Comparison of ENCODE assay signal across 13 mouse cellular contexts in genomic region chr5:75011985-75012738, GRCm38 (mm10). TPM values are rescaled to one million over a fixed set of nuclear protein-coding genes. Genes with fewer than 3 reads are reported as not detected.
DNase-seq lines count a peak whose midpoint lies in the region; ATAC-seq and TF ChIP-seq lines count a peak whose summit lies in the region.
"Had no signal": no experiment of that assay in that cellular context is flagged by ENCODE, and none has a peak within 500 bp of the region (broad histone marks: within the 10 kb centered on the region; RNA-seq: fewer than 3 reads in every experiment).

No protein-coding gene starts in this region.

- peak; percentile 37 for DNase-seq in heart, adult 11 months
- no peak for DNase-seq in heart, adult 8-10 months (ENCODE audit: low spot score)
- DNase-seq in ZHBTc4 (ENCODE audit: low read depth, low spot score) = peak; percentile 22
- DNase-seq in forebrain, embryonic 11.5 days (ENCODE audit: low spot score) = no peak
- no peak for DNase-seq in limb, embryonic 14.5 days (ENCODE audit: low spot score)
- DNase-seq in adrenal gland, postnatal 36 days = no peak
- DNase-seq in right cerebral cortex, postnatal 36 days (ENCODE audit: low spot score in 2 of 2) = no peak
- no peak for DNase-seq in gastrocnemius, postnatal 10 days
- DNase-seq: adrenal gland, postnatal 10 days; right cerebral cortex, postnatal 14 days had no signal

- TF ChIP-seq POLR2A in limb, embryonic 14.5 days (IDR thresholded peaks at IDR 0.05; ENCODE audit: borderline replicate concordance, extremely low read depth, insufficient read depth, insufficient read length) = no peak

- no peaks in the 10 kb centered on the region; the same call in 1 of the 2 replicates for H3K36me3 ChIP-seq in forebrain, embryonic 11.5 days (ENCODE audit: control insufficient read depth, insufficient read depth, low read length)
- H3K36me3 ChIP-seq in limb, embryonic 14.5 days (ENCODE audit: control insufficient read depth, insufficient read depth, low read length) = peaks cover 10% of the 10 kb centered on the region

- ATAC-seq in forebrain, embryonic 11.5 days (replicated peaks; ENCODE audit: low FRiP score) = peak; percentile 56
- ATAC-seq in limb, embryonic 14.5 days (ENCODE audit: low FRiP score, low read depth) = 0 out of 2 replicates have a peak, but pooled peaks have one; percentile 26
- ATAC-seq: intestine, embryonic 15.5 days; Patski had no signal

- H3K4me1 ChIP-seq in forebrain, embryonic 11.5 days (replicated peaks; ENCODE audit: control insufficient read depth, insufficient read depth, low read length) = peaks cover 13% of the 10 kb centered on the region; the same call in 1 of the 2 replicates
- H3K4me1 ChIP-seq in limb, embryonic 14.5 days (ENCODE audit: control insufficient read depth, insufficient read depth, low read length) = no peaks in the 10 kb centered on the region
- H3K4me1 ChIP-seq: intestine, embryonic 15.5 days; liver, embryonic 15.5 days had no signal

- 25% methylated on average over 4 of the region's 4 CpGs for WGBS in forebrain, embryonic 11.5 days
- 52% methylated on average over 4 of the region's 4 CpGs for WGBS in limb, embryonic 14.5 days

- peaks cover 13% of the 10 kb centered on the region; the same call in 1 of the 2 replicates for H3K27me3 ChIP-seq in forebrain, embryonic 11.5 days (ENCODE audit: control insufficient read depth, insufficient read depth, low read length)
- H3K27me3 ChIP-seq in limb, embryonic 14.5 days (ENCODE audit: control insufficient read depth, insufficient read depth, low read length) = no peaks in the 10 kb centered on the region
- H3K27me3 ChIP-seq: intestine, embryonic 15.5 days; liver, embryonic 15.5 days; Patski had no signal

- no peak overlapping the region for H3K4me3 ChIP-seq in forebrain, embryonic 11.5 days (ENCODE audit: low read depth, low read length)
- no peak overlapping the region for H3K4me3 ChIP-seq in limb, embryonic 14.5 days (replicated peaks; ENCODE audit: low read length)
- H3K4me3 ChIP-seq: intestine, embryonic 15.5 days; liver, embryonic 15.5 days had no signal

- H3K27ac ChIP-seq in forebrain, embryonic 11.5 days (ENCODE audit: low read depth, low read length) = peak overlapping the region; percentile 53; the same call in 1 of the 2 replicates
- no peak overlapping the region for H3K27ac ChIP-seq in limb, embryonic 14.5 days (replicated peaks; ENCODE audit: low read depth, low read length)
- H3K27ac ChIP-seq: intestine, embryonic 15.5 days; liver, embryonic 15.5 days had no signal

- H3K9ac ChIP-seq in forebrain, embryonic 11.5 days (ENCODE audit: low read length) = no peak overlapping the region
- no peak overlapping the region for H3K9ac ChIP-seq in limb, embryonic 14.5 days (ENCODE audit: low read depth, low read length, severe bottlenecking)
- H3K9ac ChIP-seq: intestine, embryonic 15.5 days; liver, embryonic 15.5 days had no signal

- H3K9me3 ChIP-seq in forebrain, embryonic 11.5 days (ENCODE audit: control insufficient read depth, low read length) = peaks cover 3% of the 10 kb centered on the region; the same call in 1 of the 2 replicates
- no peaks in the 10 kb centered on the region for H3K9me3 ChIP-seq in limb, embryonic 14.5 days (ENCODE audit: control insufficient read depth, low read length)
- H3K9me3 ChIP-seq: intestine, embryonic 15.5 days; liver, embryonic 15.5 days had no signal

- no peak overlapping the region for H3K4me2 ChIP-seq in forebrain, embryonic 11.5 days (ENCODE audit: low read depth, low read length, severe bottlenecking)
- no peak overlapping the region for H3K4me2 ChIP-seq in limb, embryonic 14.5 days (replicated peaks; ENCODE audit: low read depth, low read length, severe bottlenecking)
- H3K4me2 ChIP-seq: intestine, embryonic 15.5 days; liver, embryonic 15.5 days had no signal

RNA-seq across cellular contexts. Expression of gene Chic2, which starts 32.4 kb away (rescaled TPM):
- total RNA-seq in heart, adult 8-10 months (2022) = 10 to 100 TPM; 13.9 to 18.2 (median 14.7) TPM
- polyA plus RNA-seq in forebrain, embryonic 11.5 days (2014; fragmentation: Nextera tagmentation; extraction: Ambion mirVana) = 42.3 and 53.9 TPM in 2 replicates
- 27.1 and 35.7 TPM in 2 replicates for polyA plus RNA-seq in limb, embryonic 14.5 days (2012; rRNA removed)
- polyA plus RNA-seq in limb, embryonic 14.5 days (2014; fragmentation: Nextera tagmentation; extraction: Ambion mirVana) = 52.1 and 52.6 TPM in 2 replicates
- total RNA-seq in adrenal gland, postnatal 36 days (2021) = 10 to 100 TPM; 29.3 to 35.6 TPM
- total RNA-seq in gastrocnemius, postnatal 10 days (2021) = 10 to 100 TPM; 24.5 to 25.9 TPM

Comparison
In these comparisons a context has a peak if more than half of its experiments do, and no peak if none do; other contexts are left out.
1. DNase-seq: peak in heart, adult 11 months (single experiment) and ZHBTc4 (single experiment); none in heart, adult 8-10 months (single experiment), forebrain, embryonic 11.5 days (single experiment), limb, embryonic 14.5 days (single experiment), adrenal gland, postnatal 36 days (0 of 2), right cerebral cortex, postnatal 36 days (0 of 2) and gastrocnemius, postnatal 10 days (single experiment).